9 mouse cellular contexts compared by ENCODE assay signal in genomic region chr3:126598329-126598676, GRCm38 (mm10). TPM values are rescaled to one million over a fixed set of nuclear protein-coding genes. Genes with fewer than 3 reads are reported as not detected.
DNase-seq lines count a peak whose midpoint lies in the region; ATAC-seq and TF ChIP-seq lines count a peak whose summit lies in the region.
"Had no signal": no experiment of that assay in that cellular context is flagged by ENCODE, and none has a peak within 500 bp of the region (broad histone marks: within the 10 kb centered on the region; RNA-seq: fewer than 3 reads in every experiment).

No protein-coding gene starts in this region.

- no peak for DNase-seq in heart, postnatal 14 days
- peak; percentile 59 for DNase-seq in CD4-positive, CD25-positive, alpha-beta regulatory T cell, adult 2 months (ENCODE audit: low read depth, low spot score)
- DNase-seq in forebrain, embryonic 11.5 days (ENCODE audit: low spot score) = no peak
- DNase-seq in liver, embryonic 14.5 days (ENCODE audit: low read depth in 3 of 3, low spot score in 3 of 3) = no peak
- DNase-seq in Muller cell, postnatal 12 days (ENCODE audit: inconsistent ontology term) = no peak
- no peak for DNase-seq in ovary, postnatal 10 days (ENCODE audit: low spot score)

- H3K9ac ChIP-seq in heart, embryonic 12.5 days = peak overlapping the region; percentile 98
- peak overlapping the region; percentile 78 for H3K9ac ChIP-seq in forebrain, embryonic 11.5 days (ENCODE audit: low read length)
- no peak overlapping the region for H3K9ac ChIP-seq in liver, embryonic 14.5 days (replicated peaks)

- WGBS in heart, embryonic 12.5 days = 2% methylated on average over 5 of the region's 5 CpGs
- 4% methylated on average over 5 of the region's 5 CpGs for WGBS in forebrain, embryonic 11.5 days
- WGBS in liver, embryonic 14.5 days (ENCODE audit: insufficient replicate concordance) = 3% methylated on average over 5 of the region's 5 CpGs

- intact Hi-C loops in heart, postnatal 14 days (cut with DNase I) = loop anchor here (5.0 to 10.0 kb wide), 4 partner anchors 64 to 304 kb away; no protein-coding TSS in a partner anchor

- peaks cover 2% of the 10 kb centered on the region; the same call in 1 of the 2 replicates for H3K9me3 ChIP-seq in heart, embryonic 12.5 days (replicated peaks)
- no peaks in the 10 kb centered on the region; the same call in 1 of the 2 replicates for H3K9me3 ChIP-seq in forebrain, embryonic 11.5 days (ENCODE audit: control insufficient read depth, low read length)
- no peaks in the 10 kb centered on the region for H3K9me3 ChIP-seq in liver, embryonic 14.5 days (ENCODE audit: control insufficient read depth, low read length)

- H3K4me3 ChIP-seq in heart, embryonic 12.5 days = peak overlapping the region; percentile 95
- H3K4me3 ChIP-seq in forebrain, embryonic 11.5 days (ENCODE audit: low read depth, low read length) = peak overlapping the region; percentile 71
- H3K4me3 ChIP-seq in liver, embryonic 14.5 days (ENCODE audit: insufficient read depth in 1 of 2, low read depth in 2 of 2, low read length in 2 of 2) = peak overlapping the region; percentile 64; a peak in 2 of 4 replicates

- no peaks in the 10 kb centered on the region for H3K27me3 ChIP-seq in heart, embryonic 12.5 days (replicated peaks)
- H3K27me3 ChIP-seq in forebrain, embryonic 11.5 days (ENCODE audit: control insufficient read depth, insufficient read depth, low read length) = no peaks in the 10 kb centered on the region
- peaks cover 17% of the 10 kb centered on the region for H3K27me3 ChIP-seq in liver, embryonic 14.5 days (ENCODE audit: control insufficient read depth, insufficient read depth, low read length)

- peak overlapping the region; percentile 99 for H3K27ac ChIP-seq in heart, embryonic 12.5 days (ENCODE audit: poor library complexity, severe bottlenecking)
- no peak overlapping the region for H3K27ac ChIP-seq in forebrain, embryonic 11.5 days (ENCODE audit: low read depth, low read length)
- H3K27ac ChIP-seq in liver, embryonic 14.5 days = no peak overlapping the region

- ATAC-seq in heart, embryonic 12.5 days (ENCODE audit: insufficient number of reproducible peaks, low FRiP score) = no peak
- ATAC-seq in forebrain, embryonic 11.5 days (replicated peaks; ENCODE audit: low FRiP score) = no peak
- ATAC-seq in liver, embryonic 14.5 days (ENCODE audit: insufficient read depth) = no peak
- ATAC-seq in frontal cortex, adult (ENCODE audit: low TSS enrichment) = no peak

- TF ChIP-seq EP300 in liver, embryonic 14.5 days (IDR thresholded peaks at IDR 0.05; ENCODE audit: low read depth) = no peak

- peaks cover 23% of the 10 kb centered on the region for H3K36me3 ChIP-seq in heart, embryonic 12.5 days
- no peaks in the 10 kb centered on the region for H3K36me3 ChIP-seq in forebrain, embryonic 11.5 days (ENCODE audit: control insufficient read depth, insufficient read depth, low read length)
- H3K36me3 ChIP-seq in liver, embryonic 14.5 days (replicated peaks; ENCODE audit: control insufficient read depth, insufficient read depth, low read depth) = no peaks in the 10 kb centered on the region
- H3K36me3 ChIP-seq: G1E had no signal

- peak overlapping the region; percentile 91 for H3K4me2 ChIP-seq in heart, embryonic 12.5 days
- H3K4me2 ChIP-seq in forebrain, embryonic 11.5 days (ENCODE audit: low read depth, low read length, severe bottlenecking) = peak overlapping the region; percentile 61
- peak overlapping the region; percentile 80 for H3K4me2 ChIP-seq in liver, embryonic 14.5 days (ENCODE audit: low read depth)

- peaks cover 16% of the 10 kb centered on the region; the same call in 1 of the 2 replicates for H3K4me1 ChIP-seq in heart, embryonic 12.5 days (replicated peaks)
- H3K4me1 ChIP-seq in forebrain, embryonic 11.5 days (replicated peaks; ENCODE audit: control insufficient read depth, insufficient read depth, low read length) = no peaks in the 10 kb centered on the region; the same call in 1 of the 2 replicates
- H3K4me1 ChIP-seq in liver, embryonic 14.5 days (replicated peaks; ENCODE audit: control insufficient read depth in 2 of 2, insufficient read depth in 2 of 2, low read length in 1 of 2) = 0 out of 4 replicates have a peak, but pooled peaks cover 0 to 2% of the 10 kb centered on the region in 2 experiments

- no peak for TF ChIP-seq CTCF in liver, embryonic 14.5 days (IDR thresholded peaks at IDR 0.05; ENCODE audit: low read depth)

RNA-seq across cellular contexts. Expression of gene Camk2d, which starts 2.2 kb away (rescaled TPM):
- 125 and 136 TPM in 2 replicates for polyA plus RNA-seq in heart, embryonic 12.5 days (2016; fragmentation: Nextera tagmentation; extraction: Ambion mirVana)
- 100 to 1,000 TPM; 140 to 160 TPM for total RNA-seq in heart, postnatal 14 days (2021)
- polyA plus RNA-seq in forebrain, embryonic 11.5 days (2014; fragmentation: Nextera tagmentation; extraction: Ambion mirVana) = 15.4 and 16.5 TPM in 2 replicates
- 1.8 and 2.2 TPM in 2 replicates for polyA plus RNA-seq in liver, embryonic 14.5 days (2012; rRNA removed)
- polyA plus RNA-seq in liver, embryonic 14.5 days (2014; fragmentation: Nextera tagmentation; extraction: Ambion mirVana) = 2.6 and 3.7 TPM in 2 replicates
- polyA plus RNA-seq: G1E had no signal
